Mouse (Mus musculus): ENCODE measurements around the gene Srpk1.
"Not testable (repeated sequence)": the region's sequence is repeated elsewhere in the genome, so short reads cannot be mapped to it uniquely, and the experiment has no call there.

DNA sequence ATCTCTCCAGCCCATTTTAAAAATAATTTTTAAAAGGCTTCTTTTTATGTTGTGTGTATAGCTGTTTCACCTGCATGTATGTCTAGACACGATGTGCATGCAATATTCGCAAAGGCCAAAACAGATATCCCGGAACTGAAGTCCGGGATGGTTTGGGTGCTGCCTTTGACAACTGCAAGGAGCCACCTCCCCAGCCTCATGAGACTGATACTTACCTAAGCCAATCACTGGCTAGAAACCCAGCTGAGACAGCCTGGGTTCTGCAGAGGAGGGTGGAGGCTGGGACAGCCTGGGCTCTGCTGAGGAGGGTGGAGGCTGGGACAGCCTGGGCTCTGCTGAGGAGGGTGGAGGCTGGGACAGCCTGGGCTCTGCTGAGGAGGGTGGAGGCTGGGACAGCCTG lies 68.5 kb downstream of the Srpk1 start:
- TF ChIP-seq CTCF, POLR2A (IDR thresholded peaks at IDR 0.05; ENCODE audit: extremely low read depth, insufficient read depth, low read length): not testable (repeated sequence)

All from cortical plate, adult 2 months (tissue).